Mouse (Mus musculus) urinary bladder, adult 18-20 months (tissue): ENCODE results near the gene Pecam1.

ENCODE experiments used
- DNase-seq, 2 experiments: peaks; one replicate each; pipeline ENCODE4 v3.0.0; 2022; ENCODE audit warnings: low spot score in 2 of 2, mixed read lengths in 2 of 2

Pecam1 gene

GRCm38 (mm10) chr11:106695917-106696316 lies 54.5 kb downstream of the Pecam1 start:
- DNase-seq, result no peak

- DNase-seq, result no peak
Measured at GRCm38 (mm10) chr11:106692890-106693289, 57.5 kb downstream of the Pecam1 start.

GRCm38 (mm10) chr11:106688375-106688774 lies 62.1 kb downstream of the Pecam1 start:
- DNase-seq, result no peak

DNA sequence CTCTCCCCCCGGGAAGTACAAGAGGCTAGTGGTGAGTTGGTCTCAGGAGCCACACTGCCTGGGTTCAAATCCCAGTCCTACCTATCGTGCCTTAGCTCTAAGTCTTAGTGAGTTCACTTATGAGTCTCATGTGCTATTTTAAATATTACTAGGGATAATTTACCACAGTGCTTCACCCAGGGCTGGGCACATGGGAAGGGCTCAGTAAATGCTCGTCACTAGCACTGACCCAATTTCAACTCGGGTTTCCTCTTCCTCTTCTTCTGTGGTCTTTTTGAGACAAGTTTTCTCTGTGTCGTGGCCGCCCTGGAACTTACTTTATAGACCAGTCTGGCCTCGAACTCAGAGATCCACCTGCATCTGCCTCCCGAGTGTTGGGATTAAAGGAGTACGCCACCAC lies 63.1 kb downstream of the Pecam1 start:
- no peak for DNase-seq

DNA sequence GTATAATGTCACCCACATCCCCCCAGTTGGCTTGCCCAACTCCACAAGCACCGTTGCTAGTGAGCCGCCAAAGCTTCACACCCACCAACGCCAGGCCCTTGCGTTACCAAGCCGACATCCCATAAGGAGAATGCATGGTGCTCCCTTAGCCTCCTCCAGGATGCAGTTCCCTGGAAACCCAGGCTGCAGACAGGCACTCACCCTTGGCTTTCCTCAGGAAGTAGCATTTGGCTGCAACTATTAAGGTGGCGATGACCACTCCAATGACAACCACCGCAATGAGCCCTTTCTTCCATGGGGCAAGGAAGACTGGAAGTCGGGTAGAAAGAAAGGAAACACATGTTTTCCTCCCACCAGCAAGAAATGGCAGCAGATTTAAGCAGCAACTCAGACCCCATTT lies 66.4 kb downstream of the Pecam1 start:
- no peak for DNase-seq

DNA sequence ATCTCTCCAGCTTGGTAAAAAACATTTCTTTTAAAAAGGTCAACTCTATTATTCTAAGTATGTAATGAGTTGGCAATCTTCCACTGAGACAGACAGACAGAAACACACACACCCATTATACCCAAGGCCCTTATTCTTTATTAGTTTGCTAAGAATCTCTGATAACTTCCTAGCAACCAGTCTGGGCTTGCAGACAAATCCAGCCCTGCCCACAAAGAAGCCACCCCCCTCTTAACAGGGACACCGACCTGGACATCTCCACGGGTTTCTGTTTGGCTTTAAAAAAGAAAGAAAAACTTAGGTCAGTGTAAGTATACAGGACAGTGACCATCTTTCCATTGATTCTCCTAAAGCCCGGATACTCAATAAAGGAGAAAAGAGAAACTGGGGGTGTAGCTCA lies 67.1 kb downstream of the Pecam1 start:
- DNase-seq, result no peak

DNA sequence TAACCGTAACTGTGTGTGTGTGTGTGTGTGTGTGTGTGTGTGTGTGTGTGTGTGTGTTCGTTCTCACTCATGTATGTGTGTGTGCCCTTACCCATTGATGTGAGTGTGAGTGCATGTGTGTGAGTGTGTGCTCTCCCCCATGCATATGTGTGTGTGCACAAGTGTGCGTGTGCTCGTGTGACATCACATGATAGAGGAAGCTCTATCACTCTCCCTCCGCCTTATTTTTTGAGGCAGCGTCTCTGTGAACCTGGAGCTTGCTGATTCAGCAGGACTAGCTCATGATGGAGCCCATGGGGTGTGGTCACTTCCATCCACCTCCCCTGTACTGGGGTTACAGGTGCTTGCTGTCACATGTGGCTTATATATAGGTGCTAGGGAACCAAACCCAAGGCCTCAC lies 69.3 kb downstream of the Pecam1 start:
- no peak for DNase-seq

- no peak for DNase-seq
Measured at GRCm38 (mm10) chr11:106679874-106680273, 70.6 kb downstream of the Pecam1 start.

GRCm38 (mm10) chr11:106677910-106678591 lies 72.4 kb downstream of the Pecam1 start:
- no peak for DNase-seq

DNA sequence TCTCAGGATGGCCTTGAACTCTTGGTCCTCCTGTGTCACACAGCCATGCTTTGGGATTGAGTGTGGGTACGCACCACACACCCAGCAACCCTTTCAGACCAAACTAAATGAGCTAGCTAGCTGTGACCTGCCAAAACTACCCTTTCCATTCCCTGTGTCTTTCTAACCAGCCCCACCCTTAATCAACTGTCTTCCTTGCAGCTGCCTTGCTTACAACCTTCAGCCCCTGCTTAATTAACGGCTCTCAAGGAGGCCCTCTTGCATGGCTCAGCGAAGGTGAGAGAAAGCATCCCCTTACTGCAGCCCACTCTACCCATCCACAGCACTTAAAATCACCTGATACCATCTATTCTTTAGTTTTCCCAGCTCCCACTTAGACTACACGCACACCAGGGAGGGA lies 73.1 kb downstream of the Pecam1 start:
- DNase-seq, result no peak

- DNase-seq, result no peak
Measured at GRCm38 (mm10) chr11:106675875-106676274, 74.6 kb downstream of the Pecam1 start.

DNA sequence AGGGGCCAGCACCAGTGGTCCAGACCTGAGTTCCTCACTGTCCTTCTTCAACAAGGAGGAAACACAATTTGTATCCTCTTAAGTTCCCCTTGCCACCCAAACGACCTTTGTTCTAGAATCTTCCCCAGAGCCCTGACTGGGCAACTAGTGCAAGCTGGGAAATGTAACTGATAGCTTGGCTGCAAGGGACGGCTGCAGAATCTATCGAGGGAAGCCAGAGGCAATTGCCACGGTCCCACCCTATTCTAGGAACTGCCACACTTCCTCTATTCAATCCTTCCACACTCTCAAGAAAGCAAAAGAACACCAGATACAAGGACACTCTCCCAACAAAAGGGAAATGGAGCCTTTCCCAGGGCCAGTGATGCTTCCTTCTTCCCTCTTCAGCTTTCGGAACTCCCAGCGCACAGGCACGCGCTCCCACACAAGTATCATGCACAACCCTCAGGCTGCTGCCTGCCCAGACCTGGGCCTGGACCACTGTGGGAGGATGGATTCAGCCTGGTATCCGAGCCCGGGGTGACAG lies 75.2 kb downstream of the Pecam1 start:
- no peak for DNase-seq

DNA sequence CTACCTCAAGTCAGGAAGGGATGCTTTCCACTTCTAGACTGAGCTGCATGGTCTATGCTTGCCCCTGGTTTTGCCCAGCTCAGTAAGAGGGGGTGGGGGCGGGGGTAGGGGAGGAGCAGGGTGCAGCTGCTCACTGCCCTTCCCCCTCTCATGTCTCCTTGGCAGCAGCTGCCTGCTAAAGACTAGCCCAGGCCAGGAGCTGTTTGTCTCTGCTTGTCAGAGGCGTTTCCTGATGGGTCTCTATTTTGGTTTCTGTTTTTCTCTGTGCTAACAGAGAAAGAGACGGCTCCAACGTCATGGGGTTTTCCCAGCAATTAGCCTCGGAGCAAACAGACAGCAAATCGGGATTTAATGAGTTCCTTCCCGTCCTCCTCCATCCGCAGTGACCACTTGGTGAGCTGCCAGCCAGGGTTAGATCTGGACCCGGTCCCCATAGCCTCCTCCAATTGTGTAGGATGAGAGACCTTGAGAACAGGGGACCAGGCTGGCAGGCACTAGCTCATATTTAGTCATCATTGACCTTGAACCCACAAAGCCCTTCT lies 75.7 kb downstream of the Pecam1 start:
- peak; percentile 65 to 78 for DNase-seq

- DNase-seq, result no peak
Measured at GRCm38 (mm10) chr11:106673727-106674611, 76.5 kb downstream of the Pecam1 start.

GRCm38 (mm10) chr11:106672919-106673505 lies 77.4 kb downstream of the Pecam1 start:
- no peak for DNase-seq

DNA sequence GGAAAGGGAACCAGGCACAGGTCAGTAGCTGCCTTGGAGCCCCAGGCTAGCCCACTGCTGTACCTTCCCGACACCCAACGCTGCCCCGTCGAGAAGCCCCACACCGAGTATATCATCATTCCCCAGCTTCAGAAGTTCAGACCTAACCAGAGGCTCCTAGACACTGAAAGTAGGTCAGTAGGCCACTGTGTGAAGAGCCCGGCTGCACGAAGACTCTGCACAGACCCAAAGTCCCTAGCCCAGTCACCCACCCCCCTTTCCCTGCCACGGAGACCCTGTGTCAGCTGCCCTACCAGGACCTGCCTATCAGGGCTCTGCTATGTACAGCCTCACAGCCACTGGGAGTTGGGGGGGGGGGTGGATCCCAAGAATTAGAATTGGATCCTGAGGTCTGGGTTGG lies 78.6 kb downstream of the Pecam1 start:
- no peak for DNase-seq

- DNase-seq, result no peak
Measured at GRCm38 (mm10) chr11:106670951-106671478, 79.4 kb downstream of the Pecam1 start.

GRCm38 (mm10) chr11:106670266-106670665 lies 80.2 kb downstream of the Pecam1 start:
- no peak for DNase-seq

DNA sequence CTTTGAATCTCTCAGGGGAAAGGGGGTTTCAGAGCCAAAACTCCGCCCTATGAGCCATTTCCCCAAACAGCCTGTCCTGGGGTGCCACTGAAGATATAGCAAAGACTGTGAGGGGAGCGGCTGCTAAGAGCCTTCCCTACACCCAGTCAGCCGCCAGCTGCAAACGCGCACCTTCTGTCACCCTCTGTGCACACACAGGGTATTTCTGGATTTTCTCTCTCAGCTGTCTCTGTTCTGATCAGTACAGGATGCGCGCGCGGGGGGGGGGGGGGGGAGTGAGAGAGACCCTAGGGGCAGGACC lies 80.6 kb downstream of the Pecam1 start:
- DNase-seq, result no peak

DNA sequence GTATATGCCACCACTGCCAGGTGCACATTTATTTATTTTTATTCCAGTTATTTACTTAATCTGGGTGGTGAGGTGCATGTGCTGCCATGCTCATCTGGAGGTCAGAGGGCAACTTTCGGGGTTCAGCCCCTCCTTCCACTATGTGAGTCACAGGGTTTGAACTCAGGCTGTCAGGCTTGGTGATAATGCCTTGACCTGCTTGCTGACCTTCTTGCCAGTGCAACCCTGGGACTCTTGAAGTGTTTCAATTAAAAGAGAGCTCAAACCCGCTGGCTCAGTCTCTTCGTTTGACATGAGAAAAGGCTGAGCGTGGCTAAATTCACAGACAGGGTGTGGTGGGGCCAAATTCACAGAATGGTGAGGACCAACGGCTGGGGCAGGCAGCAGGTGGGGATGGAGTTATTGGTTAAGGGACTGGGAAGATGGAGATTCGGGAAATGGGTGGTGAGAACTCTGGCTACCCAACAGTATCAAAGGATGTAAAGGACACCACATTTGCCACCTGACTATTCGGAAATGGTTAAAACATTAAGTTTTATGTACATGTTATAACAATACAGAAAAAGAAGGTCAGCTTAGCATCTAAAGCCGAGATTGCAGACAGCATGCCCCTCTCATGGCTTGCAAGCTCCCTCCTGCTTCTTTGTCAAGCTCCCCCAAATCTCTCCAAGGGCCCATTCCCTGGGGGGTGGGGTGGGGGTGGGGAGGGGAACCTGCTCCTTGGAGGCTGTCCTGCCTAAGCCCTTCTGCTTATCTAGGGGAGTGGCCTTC lies 81.1 kb downstream of the Pecam1 start:
- no peak for DNase-seq

DNA sequence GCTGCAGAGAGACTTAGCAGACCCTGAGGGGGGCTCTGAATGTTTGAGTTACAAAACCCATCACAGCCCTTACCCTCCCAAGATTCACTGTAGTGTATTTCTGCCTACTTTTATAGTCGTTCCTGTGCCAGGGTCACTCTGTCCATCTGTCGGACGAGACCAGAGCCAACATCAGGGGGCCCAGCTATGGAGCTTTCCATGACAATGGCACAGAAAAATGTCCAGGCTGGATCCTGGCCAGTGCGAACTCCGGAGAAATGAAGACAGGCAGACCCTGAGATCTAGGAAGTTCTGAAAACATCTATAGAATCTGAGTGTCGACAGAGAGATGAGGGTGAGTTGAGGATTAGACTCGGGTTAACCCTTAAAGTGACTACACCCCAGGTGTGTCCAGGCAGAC lies 82.1 kb downstream of the Pecam1 start:
- no peak for DNase-seq
